Mouse (Mus musculus) midbrain, embryonic 16.5 days (tissue): ENCODE results near the gene Gpn2. TPM values are rescaled to one million over a fixed set of nuclear protein-coding genes. Genes with fewer than 3 reads are reported as not detected.

Experiments used
- ATAC-seq: fragments of 200-750 bp; cut with Nextera tagmentation; 2 replicates; pipeline ENCODE4 v1.8.0; 2017; ENCODE audit warnings: moderate TSS enrichment
- H3K27ac ChIP-seq: fragments of 300-500 bp; sonication (generic); 2 replicates; pipeline ENCODE4 v1.5.1; 2014; ENCODE audit warnings: mild to moderate bottlenecking, low read length, mixed read lengths
- H3K27me3 ChIP-seq: fragments of 300-500 bp; sonication (generic); 2 replicates; pipeline ENCODE4 v1.6.1; 2014; ENCODE audit warnings: low read depth, low read length, mixed read lengths; ENCODE audit not compliant: control insufficient read depth, insufficient read depth
- H3K36me3 ChIP-seq: fragments of 300-500 bp; sonication (generic); 2 replicates; pipeline ENCODE4 v1.6.1; 2014; ENCODE audit warnings: mild to moderate bottlenecking, low read length, moderate library complexity, mixed read lengths; ENCODE audit not compliant: control insufficient read depth, insufficient read depth
- H3K4me1 ChIP-seq: fragments of 300-500 bp; sonication (generic); 2 replicates; pipeline ENCODE4 v1.6.1; 2014; ENCODE audit warnings: mild to moderate bottlenecking, low read length, mixed read lengths; ENCODE audit not compliant: control insufficient read depth, insufficient read depth
- H3K4me2 ChIP-seq: fragments of 300-500 bp; sonication (generic); 2 replicates; pipeline ENCODE4 v1.6.1; 2014; ENCODE audit warnings: mild to moderate bottlenecking, low read length, mixed read lengths
- H3K4me3 ChIP-seq: fragments of 300-500 bp; sonication (generic); 2 replicates; pipeline ENCODE4 v1.5.1; 2014; ENCODE audit warnings: low read depth, mild to moderate bottlenecking, low read length, moderate library complexity, mixed read lengths
- H3K9ac ChIP-seq: fragments of 300-500 bp; sonication (generic); 2 replicates; pipeline ENCODE4 v1.6.1; 2014; ENCODE audit warnings: low read depth, low read length, mixed read lengths
- H3K9me3 ChIP-seq: fragments of 300-500 bp; sonication (generic); replicated peaks from 2 replicates; pipeline ENCODE4 v1.6.1; 2014; ENCODE audit warnings: mild to moderate bottlenecking, low read length, mixed read lengths; ENCODE audit not compliant: control insufficient read depth, poor library complexity, severe bottlenecking
- WGBS: fragments of 180-500 bp; shearing (Covaris S2); extraction: QIAGEN DNeasy Blood & Tissue Kit; methylation state at CpG from one replicate; pipeline ENCODE4 v1.1.7; 2014; 5-methylcytosine and 5-hydroxymethylcytosine counted together
- polyA plus RNA-seq: library from polyadenylated mRNA; unstranded; fragments of >200 nt; fragmentation: Nextera tagmentation; extraction: Ambion mirVana; gene quantifications from 2 replicates; pipeline ENCODE4 v1.2.1, GENCODE M21; 2015

The Gpn2 gene
- polyA plus RNA-seq, 1 experiment from 2014 or later, result 16.1 TPM

DNA sequence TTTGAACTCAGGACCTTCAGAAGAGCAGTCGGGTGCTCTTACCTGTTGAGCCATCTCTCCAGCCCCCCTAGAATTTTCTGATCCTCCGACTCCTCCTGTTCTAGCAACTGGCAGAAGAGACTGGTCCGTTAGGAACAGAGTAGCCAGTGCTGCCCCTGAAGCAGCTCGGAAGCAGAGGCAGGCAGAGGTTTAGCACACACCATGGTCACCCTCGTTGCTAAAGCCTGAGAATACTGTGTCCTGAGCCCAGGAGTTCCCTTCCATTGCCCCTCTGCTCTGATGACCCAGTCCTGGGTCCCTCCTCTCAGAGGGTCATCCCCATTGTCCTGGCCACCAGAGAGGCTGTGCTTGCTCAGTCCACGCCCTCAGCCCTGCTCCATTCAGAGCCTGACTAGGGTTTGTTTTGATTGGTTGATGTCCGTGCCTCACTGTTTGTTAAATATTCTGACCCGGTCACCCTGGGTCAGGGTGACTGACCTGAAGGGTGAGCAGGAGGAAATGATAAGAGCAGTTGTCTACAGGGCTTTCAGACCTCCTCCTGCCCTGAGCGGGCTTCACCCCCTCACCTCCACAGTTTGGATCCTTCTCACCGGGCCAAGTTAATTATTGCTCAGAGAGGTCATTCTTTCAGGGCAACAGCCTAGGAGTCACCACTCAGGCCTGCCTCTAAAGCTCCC is 27.0 kb upstream of the Gpn2 start:
- no peak for ATAC-seq
- no peak overlapping the region for H3K4me3 ChIP-seq
- no peaks in the 10 kb centered on the region for H3K27me3 ChIP-seq
- H3K4me1 ChIP-seq, result no peaks in the 10 kb centered on the region
- no peak overlapping the region for H3K27ac ChIP-seq
- H3K9ac ChIP-seq, result no peak overlapping the region
- no peak overlapping the region for H3K4me2 ChIP-seq
- WGBS, result 37% methylated on average over 10 of the region's 10 CpGs
- H3K36me3 ChIP-seq, result no peaks in the 10 kb centered on the region
- H3K9me3 ChIP-seq, result no peaks in the 10 kb centered on the region

DNA sequence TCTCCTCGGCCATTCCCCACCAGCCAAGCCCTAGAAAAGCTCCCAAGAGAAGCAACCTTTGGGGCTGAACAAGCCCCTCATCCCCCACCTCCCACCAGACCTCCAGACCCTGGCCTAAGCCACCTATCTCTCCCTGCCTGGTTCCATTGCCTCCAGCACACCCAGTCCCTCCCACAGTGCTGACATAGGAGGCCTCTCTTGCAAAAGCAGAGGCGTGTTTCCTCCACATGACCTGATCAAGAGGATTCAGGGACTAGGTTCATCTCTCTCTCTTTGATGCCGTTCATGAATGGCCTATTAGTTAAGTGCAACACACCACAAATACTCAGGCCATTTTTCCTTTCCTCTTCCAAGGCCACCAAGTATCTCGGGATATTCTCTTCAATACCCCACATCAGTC is 24.3 kb upstream of the Gpn2 start:
- H3K9ac ChIP-seq, result no peak overlapping the region
- H3K9me3 ChIP-seq, result no peaks in the 10 kb centered on the region
- no peaks in the 10 kb centered on the region for H3K4me1 ChIP-seq
- 73% methylated on average over 4 of the region's 4 CpGs for WGBS
- H3K4me3 ChIP-seq, result no peak overlapping the region
- no peak overlapping the region for H3K27ac ChIP-seq
- no peaks in the 10 kb centered on the region for H3K27me3 ChIP-seq
- no peak for ATAC-seq
- no peaks in the 10 kb centered on the region for H3K36me3 ChIP-seq
- H3K4me2 ChIP-seq, result no peak overlapping the region

DNA sequence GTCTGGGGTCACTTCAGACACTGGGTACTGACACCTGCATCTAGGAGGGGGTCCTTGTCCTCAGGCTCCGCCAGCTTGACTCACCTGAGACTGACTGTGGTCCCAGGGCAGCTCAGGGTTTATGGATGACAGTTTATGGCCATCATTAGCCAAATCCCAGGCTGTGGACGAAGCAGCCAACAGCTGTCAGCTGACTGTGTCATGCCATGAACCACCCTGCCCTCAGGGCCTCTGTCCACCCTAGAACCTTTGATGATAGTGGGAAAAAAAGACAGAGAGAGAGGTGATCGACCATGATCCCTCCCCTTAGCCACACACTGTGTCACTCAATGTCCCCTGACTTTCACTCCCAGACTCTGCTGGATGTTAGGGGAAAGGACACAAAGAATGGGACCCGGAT is 22.5 kb upstream of the Gpn2 start:
- H3K9me3 ChIP-seq, result no peaks in the 10 kb centered on the region
- no peak overlapping the region for H3K4me3 ChIP-seq
- 78% methylated on average over 4 of the region's 4 CpGs for WGBS
- no peaks in the 10 kb centered on the region for H3K4me1 ChIP-seq
- no peaks in the 10 kb centered on the region for H3K36me3 ChIP-seq
- H3K27me3 ChIP-seq, result no peaks in the 10 kb centered on the region
- no peak overlapping the region for H3K9ac ChIP-seq
- no peak for ATAC-seq
- no peak overlapping the region for H3K4me2 ChIP-seq
- no peak overlapping the region for H3K27ac ChIP-seq

DNA sequence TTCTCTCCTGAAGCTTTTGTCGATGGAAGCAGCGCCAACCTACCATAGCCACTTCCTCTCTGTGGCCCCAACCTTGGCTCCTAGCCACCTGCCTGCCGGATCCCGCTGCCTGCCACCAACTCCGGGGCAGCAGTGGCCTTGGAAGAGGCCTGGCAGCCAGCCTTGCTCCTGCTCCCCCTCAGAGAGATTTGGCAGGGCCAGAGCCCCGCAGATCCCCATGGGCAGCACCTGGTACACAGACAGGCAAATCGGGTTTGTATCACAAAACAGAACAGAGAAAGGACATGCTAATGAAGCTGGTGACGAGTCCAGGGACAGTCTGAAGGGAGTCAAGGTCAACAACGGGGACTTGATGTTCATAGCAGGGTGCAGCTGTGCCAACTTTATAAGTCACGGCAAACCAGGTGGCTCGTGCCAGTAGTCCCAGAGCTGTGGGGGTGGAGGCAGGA is 21.0 kb upstream of the Gpn2 start:
- no peak overlapping the region for H3K4me3 ChIP-seq
- H3K9ac ChIP-seq, result no peak overlapping the region
- H3K9me3 ChIP-seq, result no peaks in the 10 kb centered on the region
- no peak for ATAC-seq
- H3K36me3 ChIP-seq, result no peaks in the 10 kb centered on the region
- no peaks in the 10 kb centered on the region for H3K27me3 ChIP-seq
- no peaks in the 10 kb centered on the region for H3K4me1 ChIP-seq
- no peak overlapping the region for H3K27ac ChIP-seq
- no peak overlapping the region for H3K4me2 ChIP-seq
- whole genome bisulfite sequencing, result 77% methylated on average over 11 of the region's 11 CpGs

DNA sequence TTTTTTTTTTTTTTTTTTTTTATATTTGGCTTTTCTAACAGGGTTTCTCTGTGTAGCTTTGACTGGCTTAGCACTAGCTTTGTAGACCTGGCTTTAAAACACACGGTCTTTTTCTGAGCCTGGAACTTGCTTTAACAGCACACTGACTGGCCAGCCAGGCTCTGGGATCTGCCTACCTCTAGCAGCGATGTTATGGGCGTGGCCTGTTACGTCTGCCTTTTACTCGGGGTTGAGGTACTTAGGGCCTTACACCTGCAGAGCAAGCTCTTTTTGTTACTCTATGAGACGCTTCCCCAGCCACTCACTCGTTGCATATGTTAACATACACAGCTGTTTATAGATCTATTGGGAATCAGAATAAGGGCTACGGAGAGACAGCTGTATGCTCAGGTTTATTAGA is 16.9 kb upstream of the Gpn2 start:
- no peak for ATAC-seq
- no peaks in the 10 kb centered on the region for H3K27me3 ChIP-seq
- H3K9ac ChIP-seq, result no peak overlapping the region
- H3K4me3 ChIP-seq, result no peak overlapping the region
- no peaks in the 10 kb centered on the region for H3K4me1 ChIP-seq
- H3K27ac ChIP-seq, result no peak overlapping the region
- H3K36me3 ChIP-seq, result no peaks in the 10 kb centered on the region
- H3K9me3 ChIP-seq, result no peaks in the 10 kb centered on the region
- WGBS, result 32% methylated on average over 8 of the region's 8 CpGs
- no peak overlapping the region for H3K4me2 ChIP-seq

DNA sequence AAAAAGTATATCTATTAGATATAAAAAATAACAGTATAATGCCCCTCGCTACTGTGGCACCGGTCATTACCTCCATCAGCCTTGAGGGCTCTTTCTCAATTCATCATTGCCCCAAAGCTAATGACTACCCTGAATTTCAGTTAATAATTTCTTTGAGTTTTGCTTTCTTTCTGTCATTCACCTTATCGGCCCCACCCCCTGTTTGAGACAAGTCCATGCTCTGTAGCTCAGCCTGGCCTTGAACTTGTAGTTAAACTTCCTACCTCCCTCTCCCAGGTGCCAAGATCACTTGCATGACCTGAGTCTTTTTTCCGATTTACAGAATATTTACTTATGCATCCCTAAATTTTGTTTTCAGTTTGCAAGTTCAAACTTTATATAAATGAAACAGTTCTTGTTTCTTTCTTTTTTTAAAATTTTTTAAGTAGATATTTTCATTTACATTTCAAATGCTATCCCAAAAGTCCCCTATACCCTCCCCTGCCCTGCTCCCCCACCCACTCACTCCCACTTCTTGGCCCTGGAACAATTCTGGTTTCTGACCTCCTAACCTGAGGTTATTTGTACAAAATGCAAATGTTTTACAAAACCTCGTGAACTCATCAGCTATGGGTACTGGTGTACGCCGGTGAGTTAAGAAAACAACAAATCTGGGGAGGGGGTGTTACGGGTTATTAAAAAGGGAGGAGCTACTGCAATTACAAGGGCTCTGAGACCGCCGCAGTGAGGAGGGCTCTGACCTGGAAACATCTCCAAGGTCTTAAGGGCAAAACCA is 14.7 kb upstream of the Gpn2 start:
- no peaks in the 10 kb centered on the region for H3K27me3 ChIP-seq
- H3K4me2 ChIP-seq, result no peak overlapping the region
- no peak for ATAC-seq
- 87% methylated on average over 10 of the region's 10 CpGs for WGBS
- no peak overlapping the region for H3K9ac ChIP-seq
- no peak overlapping the region for H3K27ac ChIP-seq
- no peaks in the 10 kb centered on the region for H3K36me3 ChIP-seq
- H3K9me3 ChIP-seq, result no peaks in the 10 kb centered on the region
- H3K4me1 ChIP-seq, result no peaks in the 10 kb centered on the region
- H3K4me3 ChIP-seq, result no peak overlapping the region

- ATAC-seq, result no peak
- WGBS, result 65% methylated on average over 10 of the region's 10 CpGs
- Histone ChIP-seq H3K4me1 (peaks cover under 1% of the 10 kb centered on the region; the same call in 1 of the 2 replicates), H3K36me3 (no peaks in the 10 kb centered on the region), H3K27me3 (no peaks in the 10 kb centered on the region), H3K4me2 (no peak overlapping the region), H3K9me3 (no peaks in the 10 kb centered on the region), H3K9ac (no peak overlapping the region), H3K4me3 (no peak overlapping the region), H3K27ac (no peak overlapping the region)
Observed at GRCm38 (mm10) chr4:133570066-133570466, 14.1 kb upstream of the Gpn2 start.

GRCm38 (mm10) chr4:133574070-133574842 is 9.9 kb upstream of the Gpn2 start, which contains the start of gene Gpatch3:
Gene Gpatch3 (plus strand): TSS chr4:133574745.
- no peaks in the 10 kb centered on the region for H3K9me3 ChIP-seq
- H3K4me2 ChIP-seq, result peak within 1 kb of the TSS; percentile 95
- peak within 1 kb of the TSS; percentile 80 for H3K4me3 ChIP-seq
- H3K9ac ChIP-seq, result peak within 1 kb of the TSS; percentile 87
- H3K27me3 ChIP-seq, result no peaks in the 10 kb centered on the region
- peaks cover 9% of the 10 kb centered on the region for H3K4me1 ChIP-seq
- 0 out of 2 replicates have a peak, but pooled peaks cover 3% of the 10 kb centered on the region for H3K36me3 ChIP-seq
- 4% methylated on average over 44 of the region's 44 CpGs for WGBS
- peak within 1 kb of the TSS; percentile 83 for H3K27ac ChIP-seq
- ATAC-seq, result peak; percentile 92
